Mouse (Mus musculus) embryonic facial prominence, embryonic 13.5 days (tissue): ENCODE results near the gene Polm. TPM values are rescaled to one million over a fixed set of nuclear protein-coding genes. Genes with fewer than 3 reads are reported as not detected.

Experiments used
- ATAC-seq: fragments of 200-750 bp; cut with Nextera tagmentation; 2 replicates; pipeline ENCODE4 v1.8.0; 2017; ENCODE audit warnings: low read depth; ENCODE audit not compliant: insufficient number of reproducible peaks, insufficient read depth, low FRiP score, low TSS enrichment
- H3K27ac ChIP-seq: fragments of 300-500 bp; sonication (generic); 2 replicates; pipeline ENCODE4 v1.5.1; 2015; ENCODE audit warnings: moderate library complexity, mild to moderate bottlenecking, inconsistent platforms
- H3K27me3 ChIP-seq: fragments of 300-500 bp; sonication (generic); 2 replicates; pipeline ENCODE4 v1.6.1; 2015; ENCODE audit warnings: mild to moderate bottlenecking, inconsistent platforms
- H3K36me3 ChIP-seq: fragments of 300-500 bp; sonication (generic); 2 replicates; pipeline ENCODE4 v1.6.1; 2015; ENCODE audit warnings: mild to moderate bottlenecking, inconsistent platforms
- H3K4me1 ChIP-seq: fragments of 300-500 bp; sonication (generic); 2 replicates; pipeline ENCODE4 v1.6.1; 2015; ENCODE audit warnings: inconsistent platforms
- H3K4me2 ChIP-seq: fragments of 300-500 bp; sonication (generic); 2 replicates; pipeline ENCODE4 v1.6.1; 2015; ENCODE audit warnings: moderate library complexity, mild to moderate bottlenecking, inconsistent platforms
- H3K4me3 ChIP-seq: fragments of 300-500 bp; sonication (generic); 2 replicates; pipeline ENCODE4 v1.5.1; 2015; ENCODE audit warnings: mild to moderate bottlenecking, inconsistent platforms
- H3K9ac ChIP-seq: fragments of 300-500 bp; sonication (generic); 2 replicates; pipeline ENCODE4 v1.6.1; 2015; ENCODE audit warnings: mild to moderate bottlenecking, inconsistent platforms
- H3K9me3 ChIP-seq: fragments of 300-500 bp; sonication (generic); 2 replicates; pipeline ENCODE4 v1.6.1; 2016; ENCODE audit warnings: inconsistent platforms
- WGBS: fragments of 180-500 bp; shearing (Covaris S2); methylation state at CpG from one replicate; pipeline ENCODE4 v1.1.7; 2015; ENCODE audit warnings: mixed read lengths; 5-methylcytosine and 5-hydroxymethylcytosine counted together
- polyA plus RNA-seq: library from polyadenylated mRNA; unstranded; fragments of >200 nt; fragmentation: Nextera tagmentation; extraction: Ambion mirVana; gene quantifications from 2 replicates; pipeline ENCODE4 v1.2.1, GENCODE M21; 2015

Polm gene
- polyA plus RNA-seq, 1 experiment from 2014 or later, result 11.4 TPM

- ATAC-seq, result no peak
- Histone ChIP-seq H3K4me3 (no peak overlapping the region), H3K4me1 (peaks cover 24% of the 10 kb centered on the region), H3K9ac (no peak overlapping the region), H3K4me2 (no peak overlapping the region; the same call in 1 of the 2 replicates), H3K9me3 (no peaks in the 10 kb centered on the region), H3K36me3 (peaks cover 36% of the 10 kb centered on the region), H3K27me3 (no peaks in the 10 kb centered on the region), H3K27ac (0 out of 2 replicates have a peak overlapping the region, but pooled peaks have one; percentile 23)
- 78% methylated on average over 8 of the region's 8 CpGs for WGBS
Observed at GRCm38 (mm10) chr11:5802457-5803217, 35.2 kb downstream of the Polm start.

GRCm38 (mm10) chr11:5802005-5802404 is 35.8 kb downstream of the Polm start:
- Histone ChIP-seq H3K27ac (no peak overlapping the region), H3K4me1 (peaks cover 24% of the 10 kb centered on the region), H3K27me3 (no peaks in the 10 kb centered on the region), H3K4me3 (no peak overlapping the region), H3K9ac (no peak overlapping the region), H3K4me2 (no peak overlapping the region), H3K36me3 (peaks cover 42% of the 10 kb centered on the region), H3K9me3 (no peaks in the 10 kb centered on the region)
- ATAC-seq, result no peak
- WGBS, result 73% methylated on average over 12 of the region's 12 CpGs

GRCm38 (mm10) chr11:5801511-5801910 is 36.3 kb downstream of the Polm start:
- H3K27ac ChIP-seq, result no peak overlapping the region
- H3K9me3 ChIP-seq, result no peaks in the 10 kb centered on the region
- no peak overlapping the region for H3K9ac ChIP-seq

GRCm38 (mm10) chr11:5799621-5800490 is 38.0 kb downstream of the Polm start:
- ATAC-seq, result no peak

More at GRCm38 (mm10) chr11:5801511-5801910, 36.3 kb downstream of the Polm start:
- WGBS, result 96% methylated on average over 16 of the region's 16 CpGs
- H3K4me2 ChIP-seq, result no peak overlapping the region
- H3K36me3 ChIP-seq, result peaks cover 47% of the 10 kb centered on the region
- no peaks in the 10 kb centered on the region for H3K27me3 ChIP-seq
- ATAC-seq, result no peak
- no peak overlapping the region for H3K4me3 ChIP-seq
- H3K4me1 ChIP-seq, result peaks cover 24% of the 10 kb centered on the region

GRCm38 (mm10) chr11:5797928-5798327 is 39.9 kb downstream of the Polm start:
- Histone ChIP-seq H3K27me3 (no peaks in the 10 kb centered on the region), H3K4me1 (peaks cover 14% of the 10 kb centered on the region), H3K4me3 (no peak overlapping the region), H3K9ac (0 out of 2 replicates have a peak overlapping the region, but pooled peaks have one; percentile 12), H3K36me3 (peaks cover 81% of the 10 kb centered on the region), H3K9me3 (no peaks in the 10 kb centered on the region), H3K4me2 (no peak overlapping the region), H3K27ac (no peak overlapping the region)
- WGBS, result 82% methylated on average over 5 of the region's 5 CpGs
- no peak for ATAC-seq

More at GRCm38 (mm10) chr11:5799621-5800490, 38.0 kb downstream of the Polm start:
- H3K9ac ChIP-seq, result no peak overlapping the region
- no peak overlapping the region for H3K4me3 ChIP-seq
- H3K4me1 ChIP-seq, result peaks cover 24% of the 10 kb centered on the region
- no peak overlapping the region for H3K4me2 ChIP-seq
- 88% methylated on average over 17 of the region's 17 CpGs for WGBS
- no peak overlapping the region for H3K27ac ChIP-seq
- H3K27me3 ChIP-seq, result no peaks in the 10 kb centered on the region
- H3K9me3 ChIP-seq, result no peaks in the 10 kb centered on the region
- H3K36me3 ChIP-seq, result peaks cover 63% of the 10 kb centered on the region

- no peak for ATAC-seq
- Histone ChIP-seq H3K36me3 (peaks cover 86% of the 10 kb centered on the region), H3K9me3 (no peaks in the 10 kb centered on the region), H3K4me3 (no peak overlapping the region), H3K27ac (no peak overlapping the region), H3K4me2 (no peak overlapping the region), H3K9ac (no peak overlapping the region), H3K4me1 (peaks cover 9% of the 10 kb centered on the region; the same call in 1 of the 2 replicates), H3K27me3 (no peaks in the 10 kb centered on the region)
- WGBS, result 63% methylated on average over 11 of the region's 11 CpGs
Observed at GRCm38 (mm10) chr11:5797371-5797770, 40.4 kb downstream of the Polm start.

- WGBS, result 82% methylated on average over 15 of the region's 15 CpGs
- H3K9me3 ChIP-seq, result no peaks in the 10 kb centered on the region
- H3K27ac ChIP-seq, result no peak overlapping the region
- H3K4me2 ChIP-seq, result no peak overlapping the region
- no peaks in the 10 kb centered on the region for H3K27me3 ChIP-seq
- H3K4me1 ChIP-seq, result 0 out of 2 replicates have a peak, but pooled peaks cover 4% of the 10 kb centered on the region
- no peak overlapping the region for H3K9ac ChIP-seq
- peaks cover 90% of the 10 kb centered on the region for H3K36me3 ChIP-seq
- no peak for ATAC-seq
- H3K4me3 ChIP-seq, result no peak overlapping the region
Observed at GRCm38 (mm10) chr11:5796939-5797338, 40.9 kb downstream of the Polm start.

- no peaks in the 10 kb centered on the region for H3K27me3 ChIP-seq
- H3K9ac ChIP-seq, result no peak overlapping the region
- H3K4me3 ChIP-seq, result no peak overlapping the region
- 91% methylated on average over 7 of the region's 7 CpGs for WGBS
- H3K36me3 ChIP-seq, result peaks cover 89% of the 10 kb centered on the region
- no peak for ATAC-seq
- no peaks in the 10 kb centered on the region for H3K4me1 ChIP-seq
- H3K27ac ChIP-seq, result no peak overlapping the region
- H3K9me3 ChIP-seq, result no peaks in the 10 kb centered on the region
- no peak overlapping the region for H3K4me2 ChIP-seq
Observed at GRCm38 (mm10) chr11:5795706-5796105, 42.1 kb downstream of the Polm start.

GRCm38 (mm10) chr11:5795290-5795689 is 42.5 kb downstream of the Polm start:
- H3K36me3 ChIP-seq, result peaks cover 88% of the 10 kb centered on the region
- 92% methylated on average over 9 of the region's 9 CpGs for WGBS
- no peak overlapping the region for H3K4me2 ChIP-seq
- no peak overlapping the region for H3K4me3 ChIP-seq
- no peak overlapping the region for H3K27ac ChIP-seq
- H3K9ac ChIP-seq, result no peak overlapping the region
- H3K27me3 ChIP-seq, result no peaks in the 10 kb centered on the region
- no peaks in the 10 kb centered on the region for H3K9me3 ChIP-seq
- peaks cover 4% of the 10 kb centered on the region; the same call in 1 of the 2 replicates for H3K4me1 ChIP-seq
- ATAC-seq, result no peak

GRCm38 (mm10) chr11:5790431-5790830 is 47.4 kb downstream of the Polm start:
- Histone ChIP-seq H3K27me3 (no peaks in the 10 kb centered on the region), H3K4me2 (no peak overlapping the region), H3K36me3 (peaks cover 42% of the 10 kb centered on the region), H3K4me3 (no peak overlapping the region), H3K27ac (no peak overlapping the region), H3K9ac (no peak overlapping the region; the same call in 1 of the 2 replicates), H3K9me3 (no peaks in the 10 kb centered on the region), H3K4me1 (peaks cover 26% of the 10 kb centered on the region)
- 77% methylated on average over 1 of the region's 1 CpGs for WGBS
- no peak for ATAC-seq

- Histone ChIP-seq H3K27ac (no peak overlapping the region), H3K9ac (peak overlapping the region; percentile 89), H3K36me3 (peaks cover 36% of the 10 kb centered on the region), H3K4me2 (peak overlapping the region; percentile 88), H3K4me1 (peaks cover 26% of the 10 kb centered on the region), H3K4me3 (peak overlapping the region; percentile 81; the same call in 1 of the 2 replicates), H3K9me3 (no peaks in the 10 kb centered on the region), H3K27me3 (no peaks in the 10 kb centered on the region)
- 73% methylated on average over 3 of the region's 3 CpGs for WGBS
- ATAC-seq, result no peak
Observed at GRCm38 (mm10) chr11:5789754-5790333, 48.0 kb downstream of the Polm start.
